Mouse (Mus musculus) retina, postnatal 1 day (tissue): ENCODE measurements around the gene Myl4.

ENCODE experiments used
- DNase-seq: peaks from one replicate; pipeline ENCODE4 v3.0.0-alpha.2; 2012

Gene Myl4

DNA sequence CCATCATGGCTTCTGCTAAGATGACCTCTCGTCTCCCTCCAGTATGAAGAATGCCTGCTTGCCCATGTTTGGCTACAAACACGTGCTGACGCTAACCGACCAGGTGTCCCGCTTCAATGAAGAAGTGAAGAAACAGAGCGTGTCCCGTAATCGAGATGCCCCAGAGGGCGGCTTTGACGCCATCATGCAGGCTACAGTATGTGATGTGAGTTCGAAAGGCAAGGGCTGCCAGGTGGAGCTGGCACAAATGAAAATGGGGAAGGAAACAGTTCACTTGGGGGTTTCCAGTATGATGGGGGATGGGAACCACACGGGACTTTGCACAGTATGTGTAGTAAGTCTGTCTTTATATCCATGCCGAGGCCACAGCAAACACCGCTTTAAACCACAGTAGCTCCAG is 86.5 kb downstream of the Myl4 start:
- DNase-seq, result no peak

DNA sequence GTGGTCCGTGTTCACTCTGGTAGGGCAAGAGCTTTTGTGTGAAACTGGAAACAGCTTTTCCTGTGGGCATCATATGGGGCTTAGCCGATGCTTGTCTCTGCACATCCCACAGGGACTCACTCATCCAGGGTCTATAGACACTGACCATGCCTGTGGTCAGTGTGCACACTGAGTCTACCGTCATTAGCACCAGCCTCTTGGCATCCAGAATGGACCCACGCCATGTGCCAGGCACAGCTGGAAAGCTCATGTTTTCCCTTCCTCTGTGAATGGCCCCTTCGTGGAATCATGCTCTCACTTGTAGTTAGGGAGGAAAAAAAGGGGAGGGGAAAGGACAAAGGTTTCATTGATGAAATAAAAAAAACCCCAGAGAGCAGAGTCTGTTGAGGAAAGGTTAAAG is 87.5 kb downstream of the Myl4 start:
- DNase-seq, result no peak

DNA sequence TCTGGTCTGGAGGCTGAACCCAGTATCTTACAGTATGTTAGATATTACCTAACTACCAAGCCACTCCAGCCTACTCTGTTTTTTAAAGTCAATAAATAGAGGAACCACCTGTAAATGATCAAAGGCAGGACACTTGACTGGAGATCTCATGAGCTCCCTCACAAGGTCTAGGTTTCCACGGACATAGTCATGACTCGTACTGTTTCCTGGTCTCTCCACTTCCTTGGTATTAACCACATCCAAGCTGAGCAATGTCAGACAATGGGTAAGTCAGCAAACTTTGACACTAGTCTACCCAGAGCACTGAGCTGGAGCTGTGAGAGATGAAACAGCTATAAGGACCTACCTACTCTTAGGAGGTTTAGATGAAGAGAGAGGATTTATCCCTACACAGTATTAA is 88.4 kb downstream of the Myl4 start:
- DNase-seq, result no peak

DNA sequence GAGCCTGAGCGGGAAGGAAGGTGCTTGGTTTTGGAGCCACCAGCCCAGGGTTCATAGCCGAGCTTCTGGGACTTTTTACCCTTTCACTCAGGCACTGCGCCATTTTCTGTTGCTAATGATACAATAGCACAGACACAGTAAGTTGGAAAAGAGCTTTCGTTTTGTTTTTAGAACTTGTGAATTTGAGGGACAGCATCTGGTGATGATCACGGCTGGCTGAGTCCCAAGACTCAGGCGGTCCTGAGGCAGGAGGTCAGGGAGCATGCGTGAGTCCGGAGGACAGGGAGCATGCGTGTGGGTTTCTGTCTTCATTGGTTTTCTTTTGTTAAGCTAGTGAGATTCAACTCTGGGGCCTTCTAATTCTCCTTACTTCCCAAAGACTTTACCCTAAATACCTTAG is 89.2 kb downstream of the Myl4 start:
- no peak for DNase-seq

GRCm38 (mm10) chr11:104640894-104641293 is 90.4 kb downstream of the Myl4 start:
- no peak for DNase-seq

DNA sequence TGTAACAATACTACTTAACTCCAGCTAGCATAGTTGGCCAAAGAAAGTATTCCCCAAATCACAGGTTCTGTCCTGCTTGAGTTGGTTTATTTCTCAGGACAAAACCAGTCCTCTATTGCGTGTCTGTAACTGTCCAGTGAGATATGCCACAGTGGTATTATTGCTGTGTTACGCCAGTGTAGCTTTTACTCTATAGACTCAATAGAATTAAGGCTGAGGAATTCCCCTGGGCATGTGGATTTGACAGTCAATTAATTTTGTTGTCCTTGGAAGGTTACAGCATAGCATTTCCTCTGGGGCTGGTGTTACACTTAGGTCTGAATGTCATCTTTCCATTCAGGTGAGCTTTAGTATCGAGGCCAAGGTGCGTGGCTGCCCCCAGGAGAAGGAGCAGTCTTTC is 92.8 kb downstream of the Myl4 start:
- DNase-seq, result no peak
